Mouse (Mus musculus) bone marrow macrophage, adult 2 months (primary cell): ENCODE measurements at regions not wholly inside any gene's neighbourhood (a gene's known extent, or its start where the extent isn't known, plus 50 kb on each side); places are given as distances from the start of the nearest gene placed in this dataset.

Source experiments
- CTCF ChIP-seq: IDR thresholded peaks from 2 replicates; pipeline ENCODE4 v1.5.1; 2012; ENCODE audit warnings: low read depth, mild to moderate bottlenecking, low read length, moderate library complexity
- POLR2A ChIP-seq: IDR thresholded peaks from 2 replicates; pipeline ENCODE4 v1.6.1; 2012; ENCODE audit warnings: mild to moderate bottlenecking, low read depth, low read length, borderline replicate concordance

GRCm38 (mm10) chr13:35598003-35598402 lies 61.6 kb upstream of the Cdyl start:
- TF ChIP-seq CTCF = no peak
- no peak for TF ChIP-seq POLR2A
